Comparison of ENCODE assay signal across 9 mouse cellular contexts in the genomic region with DNA sequence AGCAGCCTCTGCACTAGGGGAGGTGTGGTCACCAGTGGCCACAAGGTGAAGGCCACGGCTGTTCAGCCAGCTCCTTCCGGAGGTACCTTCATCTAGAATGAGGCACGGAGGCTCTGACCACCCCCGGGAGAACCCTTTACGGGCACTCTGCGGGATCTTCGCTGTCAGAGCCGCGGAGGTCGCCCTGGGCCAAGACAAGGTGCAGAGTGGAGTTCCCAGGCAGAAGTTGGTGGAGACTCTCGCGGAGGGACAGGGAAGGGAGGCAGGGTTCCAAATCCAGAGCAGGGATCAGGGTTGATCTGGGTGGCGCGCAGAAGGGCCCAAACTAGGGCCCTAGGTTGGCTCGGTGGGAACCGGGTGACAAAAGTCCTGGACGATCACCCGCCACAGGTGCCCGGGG. TPM values are rescaled to one million over a fixed set of nuclear protein-coding genes. Genes with fewer than 3 reads are reported as not detected.
DNase-seq lines count a peak whose midpoint lies in the region; ATAC-seq lines count a peak whose summit lies in the region.
"Had no signal": no experiment of that assay in that cellular context is flagged by ENCODE, and none has a peak within 500 bp of the region (broad histone marks: within the 10 kb centered on the region; RNA-seq: fewer than 3 reads in every experiment).

No protein-coding gene starts in this region.

- peaks cover 6% of the 10 kb centered on the region; the same call in 1 of the 2 replicates for H3K4me1 ChIP-seq in liver, embryonic 11.5 days (replicated peaks; ENCODE audit: control insufficient read depth, insufficient read depth, low read length)
- H3K4me1 ChIP-seq in forebrain, embryonic 13.5 days, result peaks cover 17% of the 10 kb centered on the region
- H3K4me1 ChIP-seq in limb, embryonic 11.5 days (ENCODE audit: control insufficient read depth, insufficient read depth, low read length), result peaks cover 14% of the 10 kb centered on the region
- peaks cover 9% of the 10 kb centered on the region for H3K4me1 ChIP-seq in neural tube, embryonic 14.5 days (ENCODE audit: control insufficient read depth, insufficient read depth, low read length)

- peak overlapping the region; percentile 58 for H3K4me2 ChIP-seq in liver, embryonic 11.5 days
- peak overlapping the region; percentile 61 for H3K4me2 ChIP-seq in forebrain, embryonic 13.5 days
- peak overlapping the region; percentile 92 for H3K4me2 ChIP-seq in limb, embryonic 11.5 days (ENCODE audit: low read depth, severe bottlenecking)
- peak overlapping the region; percentile 59 for H3K4me2 ChIP-seq in neural tube, embryonic 14.5 days (ENCODE audit: low read depth, low read length)

- ATAC-seq in liver, embryonic 11.5 days (replicated peaks; ENCODE audit: low FRiP score), result no peak
- ATAC-seq in forebrain, embryonic 13.5 days, result no peak
- no peak for ATAC-seq in limb, embryonic 11.5 days (ENCODE audit: insufficient number of reproducible peaks, low FRiP score, low TSS enrichment, low read depth)
- ATAC-seq in neural tube, embryonic 14.5 days (ENCODE audit: low read depth), result no peak
- ATAC-seq: Patski had no signal

- peak overlapping the region; percentile 38 for H3K4me3 ChIP-seq in liver, embryonic 11.5 days (ENCODE audit: low read depth, low read length)
- peak overlapping the region; percentile 37 for H3K4me3 ChIP-seq in forebrain, embryonic 13.5 days
- H3K4me3 ChIP-seq in limb, embryonic 11.5 days (ENCODE audit: low read depth, low read length), result peak overlapping the region; percentile 44
- peak overlapping the region; percentile 39 for H3K4me3 ChIP-seq in neural tube, embryonic 14.5 days (ENCODE audit: low read depth, low read length)

- WGBS in liver, embryonic 11.5 days, result under 1% methylated on average over 19 of the region's 19 CpGs
- whole genome bisulfite sequencing in forebrain, embryonic 13.5 days, result 3% methylated on average over 12 of the region's 19 CpGs
- 3% methylated on average over 18 of the region's 19 CpGs for WGBS in limb, embryonic 11.5 days
- WGBS in neural tube, embryonic 14.5 days, result 3% methylated on average over 15 of the region's 19 CpGs

- H3K36me3 ChIP-seq in liver, embryonic 11.5 days (ENCODE audit: control insufficient read depth, insufficient read depth, low read length), result no peaks in the 10 kb centered on the region
- peaks cover 16% of the 10 kb centered on the region; the same call in 1 of the 2 replicates for H3K36me3 ChIP-seq in forebrain, embryonic 13.5 days (ENCODE audit: poor library complexity, severe bottlenecking)
- no peaks in the 10 kb centered on the region for H3K36me3 ChIP-seq in limb, embryonic 11.5 days (ENCODE audit: control insufficient read depth, insufficient read depth, low read length)
- no peaks in the 10 kb centered on the region for H3K36me3 ChIP-seq in neural tube, embryonic 14.5 days (ENCODE audit: control insufficient read depth, insufficient read depth, low read length)

- H3K27ac ChIP-seq in liver, embryonic 11.5 days (ENCODE audit: low read depth, low read length), result no peak overlapping the region
- H3K27ac ChIP-seq in forebrain, embryonic 13.5 days, result no peak overlapping the region
- H3K27ac ChIP-seq in limb, embryonic 11.5 days (replicated peaks; ENCODE audit: low read depth, low read length), result no peak overlapping the region
- H3K27ac ChIP-seq in neural tube, embryonic 14.5 days (ENCODE audit: low read depth, low read length), result no peak overlapping the region

- peak overlapping the region; percentile 27; the same call in 1 of the 2 replicates for H3K9ac ChIP-seq in liver, embryonic 11.5 days (ENCODE audit: low read depth, low read length)
- peak overlapping the region; percentile 46 for H3K9ac ChIP-seq in forebrain, embryonic 13.5 days
- H3K9ac ChIP-seq in limb, embryonic 11.5 days (ENCODE audit: low read length), result peak overlapping the region; percentile 47
- H3K9ac ChIP-seq in neural tube, embryonic 14.5 days (replicated peaks; ENCODE audit: low read depth, low read length), result peak overlapping the region; percentile 59

- peaks cover 68% of the 10 kb centered on the region for H3K27me3 ChIP-seq in liver, embryonic 11.5 days (replicated peaks; ENCODE audit: control insufficient read depth, insufficient read depth, low read length)
- peaks cover 69% of the 10 kb centered on the region for H3K27me3 ChIP-seq in forebrain, embryonic 13.5 days
- peaks cover 63% of the 10 kb centered on the region for H3K27me3 ChIP-seq in limb, embryonic 11.5 days (ENCODE audit: control insufficient read depth, insufficient read depth, low read length)
- peaks cover 48% of the 10 kb centered on the region for H3K27me3 ChIP-seq in neural tube, embryonic 14.5 days (ENCODE audit: control insufficient read depth, insufficient read depth, low read length)
- H3K27me3 ChIP-seq: Patski had no signal

- 0 out of 2 replicates have a peak, but pooled peaks cover 3% of the 10 kb centered on the region for H3K9me3 ChIP-seq in liver, embryonic 11.5 days (ENCODE audit: control insufficient read depth, low read length)
- no peaks in the 10 kb centered on the region for H3K9me3 ChIP-seq in forebrain, embryonic 13.5 days (replicated peaks)
- H3K9me3 ChIP-seq in limb, embryonic 11.5 days (ENCODE audit: control insufficient read depth, low read length), result peaks cover 2% of the 10 kb centered on the region; the same call in 1 of the 2 replicates
- no peaks in the 10 kb centered on the region for H3K9me3 ChIP-seq in neural tube, embryonic 14.5 days (ENCODE audit: control insufficient read depth, low read length)

- DNase-seq in liver, embryonic 11.5 days (ENCODE audit: low spot score), result no peak
- DNase-seq in liver, result no peak
- DNase-seq in limb, embryonic 11.5 days (ENCODE audit: low spot score), result peak; percentile 41
- DNase-seq in cerebellum, postnatal 10 days, result no peak
- DNase-seq in layer of hippocampus, adult 18-20 months (ENCODE audit: low spot score in 2 of 2), result no peak
- DNase-seq in urinary bladder, postnatal 4 days (ENCODE audit: low spot score in 2 of 2), result no peak

RNA-seq across cellular contexts. Expression of a gene that starts 0.5 kb away (rescaled TPM):
- not detected in 2 replicates for polyA plus RNA-seq in liver, embryonic 11.5 days (2014; fragmentation: Nextera tagmentation; extraction: Ambion mirVana)
- not detected in 2 replicates for polyA plus RNA-seq in forebrain, embryonic 13.5 days (2015; fragmentation: Nextera tagmentation; extraction: Ambion mirVana)
- polyA plus RNA-seq in limb, embryonic 11.5 days (2014; fragmentation: Nextera tagmentation; extraction: Ambion mirVana), result 0.08 TPM in 1 of 2 replicates, not detected in the other
- 0.17 and 0.29 TPM in 2 replicates for polyA plus RNA-seq in neural tube, embryonic 14.5 days (2014; fragmentation: Nextera tagmentation; extraction: Ambion mirVana)
- total RNA-seq in layer of hippocampus, adult 18-20 months (2021), result 1 to 10 TPM; 4.1 to 4.2 TPM
- polyA plus RNA-seq: Patski had no signal

RNA-seq across cellular contexts. Expression of a gene that starts 22.3 kb away (rescaled TPM):
- polyA plus RNA-seq in liver, embryonic 11.5 days (2014; fragmentation: Nextera tagmentation; extraction: Ambion mirVana), result 57.2 and 57.5 TPM in 2 replicates
- 50.0 and 51.5 TPM in 2 replicates for polyA plus RNA-seq in forebrain, embryonic 13.5 days (2015; fragmentation: Nextera tagmentation; extraction: Ambion mirVana)
- 52.5 and 53.4 TPM in 2 replicates for polyA plus RNA-seq in limb, embryonic 11.5 days (2014; fragmentation: Nextera tagmentation; extraction: Ambion mirVana)
- 20.1 and 29.0 TPM in 2 replicates for polyA plus RNA-seq in neural tube, embryonic 14.5 days (2014; fragmentation: Nextera tagmentation; extraction: Ambion mirVana)
- 10 to 100 TPM; 26.3 to 26.5 TPM for total RNA-seq in layer of hippocampus, adult 18-20 months (2021)

RNA-seq across cellular contexts. Expression of a gene that starts 23.1 kb away (rescaled TPM):
- 0.75 TPM in 2 replicates for polyA plus RNA-seq in liver, embryonic 11.5 days (2014; fragmentation: Nextera tagmentation; extraction: Ambion mirVana)
- polyA plus RNA-seq in forebrain, embryonic 13.5 days (2015; fragmentation: Nextera tagmentation; extraction: Ambion mirVana), result 5.8 and 6.1 TPM in 2 replicates
- polyA plus RNA-seq in limb, embryonic 11.5 days (2014; fragmentation: Nextera tagmentation; extraction: Ambion mirVana), result 2.0 and 3.4 TPM in 2 replicates
- 5.2 and 7.0 TPM in 2 replicates for polyA plus RNA-seq in neural tube, embryonic 14.5 days (2014; fragmentation: Nextera tagmentation; extraction: Ambion mirVana)
- 10 to 100 TPM; 23.7 to 24.7 TPM for total RNA-seq in layer of hippocampus, adult 18-20 months (2021)

RNA-seq across cellular contexts. Expression of a gene that starts 36.2 kb away (rescaled TPM):
- polyA plus RNA-seq in liver, embryonic 11.5 days (2014; fragmentation: Nextera tagmentation; extraction: Ambion mirVana), result 58.8 and 63.3 TPM in 2 replicates
- polyA plus RNA-seq in forebrain, embryonic 13.5 days (2015; fragmentation: Nextera tagmentation; extraction: Ambion mirVana), result 68.4 and 78.9 TPM in 2 replicates
- 74.1 and 75.1 TPM in 2 replicates for polyA plus RNA-seq in limb, embryonic 11.5 days (2014; fragmentation: Nextera tagmentation; extraction: Ambion mirVana)
- polyA plus RNA-seq in neural tube, embryonic 14.5 days (2014; fragmentation: Nextera tagmentation; extraction: Ambion mirVana), result 81.2 and 84.9 TPM in 2 replicates
- 10 to 100 TPM; 46.2 to 51.5 TPM for total RNA-seq in layer of hippocampus, adult 18-20 months (2021)

RNA-seq across cellular contexts. Expression of a gene that starts 57.9 kb away (rescaled TPM):
- 10.7 and 11.2 TPM in 2 replicates for polyA plus RNA-seq in liver, embryonic 11.5 days (2014; fragmentation: Nextera tagmentation; extraction: Ambion mirVana)
- 22.7 and 23.5 TPM in 2 replicates for polyA plus RNA-seq in forebrain, embryonic 13.5 days (2015; fragmentation: Nextera tagmentation; extraction: Ambion mirVana)
- polyA plus RNA-seq in limb, embryonic 11.5 days (2014; fragmentation: Nextera tagmentation; extraction: Ambion mirVana), result 20.8 and 23.3 TPM in 2 replicates
- 24.0 and 31.0 TPM in 2 replicates for polyA plus RNA-seq in neural tube, embryonic 14.5 days (2014; fragmentation: Nextera tagmentation; extraction: Ambion mirVana)
- 10 to 100 TPM; 31.6 to 36.7 TPM for total RNA-seq in layer of hippocampus, adult 18-20 months (2021)
